In the genomic region with DNA sequence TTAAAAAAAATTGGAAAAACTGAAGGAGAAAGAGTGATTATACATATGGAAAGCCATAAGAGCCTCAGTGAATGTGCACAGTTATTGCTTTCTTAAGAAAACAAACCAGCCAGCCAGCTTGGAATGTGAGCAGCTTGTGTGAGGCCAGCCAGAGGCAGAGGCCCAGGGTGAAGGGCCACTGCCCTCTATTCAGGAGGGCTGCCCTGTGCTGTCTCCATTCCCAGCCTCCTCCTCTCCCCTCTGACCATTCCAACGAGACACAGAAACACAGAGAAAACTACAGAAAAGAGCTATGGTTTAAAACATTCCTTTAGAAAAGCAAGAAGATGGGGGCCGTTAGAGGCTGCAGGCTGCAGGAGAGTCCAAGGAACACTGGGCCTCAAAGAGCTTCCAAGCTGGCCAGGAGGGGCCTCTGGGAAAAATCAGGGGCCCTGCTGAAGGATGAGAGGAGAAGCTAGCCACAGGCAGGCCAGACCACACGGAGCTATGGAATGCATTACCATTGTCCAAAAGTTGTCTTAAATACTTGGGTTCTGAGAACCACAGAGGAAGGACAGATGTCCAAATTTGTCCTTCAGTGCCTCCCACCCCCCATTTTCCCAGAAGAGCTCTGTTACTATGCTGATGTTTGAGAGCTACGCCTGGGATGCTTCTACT, we compare ENCODE assay signal across 10 mouse cellular contexts. TPM values are rescaled to one million over a fixed set of nuclear protein-coding genes. Genes with fewer than 3 reads are reported as not detected.
DNase-seq lines count a peak whose midpoint lies in the region; ATAC-seq lines count a peak whose summit lies in the region.
"Had no signal": no experiment of that assay in that cellular context is flagged by ENCODE, and none has a peak within 500 bp of the region (broad histone marks: within the 10 kb centered on the region; RNA-seq: fewer than 3 reads in every experiment).

No protein-coding gene starts in this region.

- no peak overlapping the region for H3K9ac ChIP-seq in forebrain, embryonic 12.5 days
- no peak overlapping the region for H3K9ac ChIP-seq in forebrain, embryonic 15.5 days (replicated peaks)
- H3K9ac ChIP-seq in lung, embryonic 15.5 days = 0 out of 2 replicates have a peak overlapping the region, but pooled peaks have one; percentile 2
- no peak overlapping the region for H3K9ac ChIP-seq in intestine, embryonic 15.5 days
- H3K9ac ChIP-seq in stomach, embryonic 14.5 days (replicated peaks; ENCODE audit: low read depth, low read length) = no peak overlapping the region

- no peak overlapping the region for H3K4me2 ChIP-seq in forebrain, embryonic 12.5 days
- H3K4me2 ChIP-seq in forebrain, embryonic 15.5 days (replicated peaks) = no peak overlapping the region
- no peak overlapping the region for H3K4me2 ChIP-seq in lung, embryonic 15.5 days
- H3K4me2 ChIP-seq in intestine, embryonic 15.5 days (replicated peaks) = no peak overlapping the region
- H3K4me2 ChIP-seq in stomach, embryonic 14.5 days (replicated peaks; ENCODE audit: low read depth, low read length) = no peak overlapping the region

- WGBS in forebrain, embryonic 12.5 days = 32% methylated on average over 4 of the region's 4 CpGs
- 36% methylated on average over 4 of the region's 4 CpGs for WGBS in forebrain, embryonic 15.5 days
- WGBS in lung, embryonic 15.5 days = 35% methylated on average over 4 of the region's 4 CpGs
- WGBS in intestine, embryonic 15.5 days = 36% methylated on average over 4 of the region's 4 CpGs
- 41% methylated on average over 4 of the region's 4 CpGs for WGBS in stomach, embryonic 14.5 days

- no peaks in the 10 kb centered on the region for H3K36me3 ChIP-seq in forebrain, embryonic 12.5 days (replicated peaks)
- no peaks in the 10 kb centered on the region for H3K36me3 ChIP-seq in forebrain, embryonic 15.5 days
- H3K36me3 ChIP-seq in lung, embryonic 15.5 days = no peaks in the 10 kb centered on the region
- H3K36me3 ChIP-seq in intestine, embryonic 15.5 days = no peaks in the 10 kb centered on the region
- no peaks in the 10 kb centered on the region for H3K36me3 ChIP-seq in stomach, embryonic 14.5 days (ENCODE audit: control insufficient read depth, insufficient read depth, low read length)

- H3K27ac ChIP-seq in forebrain, embryonic 12.5 days = peak overlapping the region; percentile 65
- no peak overlapping the region for H3K27ac ChIP-seq in forebrain, embryonic 15.5 days (replicated peaks)
- peak overlapping the region; percentile 86 for H3K27ac ChIP-seq in lung, embryonic 15.5 days
- H3K27ac ChIP-seq in intestine, embryonic 15.5 days = peak overlapping the region; percentile 82
- H3K27ac ChIP-seq in stomach, embryonic 14.5 days (ENCODE audit: low read length) = peak overlapping the region; percentile 83

- H3K27me3 ChIP-seq in forebrain, embryonic 12.5 days = no peaks in the 10 kb centered on the region
- no peaks in the 10 kb centered on the region for H3K27me3 ChIP-seq in forebrain, embryonic 15.5 days
- H3K27me3 ChIP-seq in lung, embryonic 15.5 days = no peaks in the 10 kb centered on the region
- no peaks in the 10 kb centered on the region for H3K27me3 ChIP-seq in intestine, embryonic 15.5 days (replicated peaks)
- no peaks in the 10 kb centered on the region for H3K27me3 ChIP-seq in stomach, embryonic 14.5 days (ENCODE audit: control insufficient read depth, insufficient read depth, low read length)

- H3K4me1 ChIP-seq in forebrain, embryonic 12.5 days = peaks cover 13% of the 10 kb centered on the region
- H3K4me1 ChIP-seq in forebrain, embryonic 15.5 days = peaks cover 5% of the 10 kb centered on the region; the same call in 1 of the 2 replicates
- H3K4me1 ChIP-seq in lung, embryonic 15.5 days = peaks cover 22% of the 10 kb centered on the region
- peaks cover 16% of the 10 kb centered on the region for H3K4me1 ChIP-seq in intestine, embryonic 15.5 days (replicated peaks)
- peaks cover 11% of the 10 kb centered on the region for H3K4me1 ChIP-seq in stomach, embryonic 14.5 days (ENCODE audit: control insufficient read depth, insufficient read depth, low read length)

- DNase-seq in lung, postnatal 25 days (ENCODE audit: low spot score) = no peak
- DNase-seq in layer of hippocampus, adult 9-10 months (ENCODE audit: low spot score) = no peak
- DNase-seq: cerebellum, adult 9-11 months had no signal

- no peaks in the 10 kb centered on the region for H3K9me3 ChIP-seq in forebrain, embryonic 12.5 days
- no peaks in the 10 kb centered on the region for H3K9me3 ChIP-seq in forebrain, embryonic 15.5 days
- H3K9me3 ChIP-seq in lung, embryonic 15.5 days = no peaks in the 10 kb centered on the region
- no peaks in the 10 kb centered on the region for H3K9me3 ChIP-seq in intestine, embryonic 15.5 days
- H3K9me3 ChIP-seq in stomach, embryonic 14.5 days (ENCODE audit: control insufficient read depth, low read depth, low read length) = no peaks in the 10 kb centered on the region

- no peak for ATAC-seq in forebrain, embryonic 12.5 days (ENCODE audit: low FRiP score)
- no peak for ATAC-seq in forebrain, embryonic 15.5 days (replicated peaks)
- ATAC-seq in lung, embryonic 15.5 days (ENCODE audit: borderline replicate concordance, extremely low read depth, low FRiP score, low TSS enrichment) = peak; percentile 63; the same call in 1 of the 2 replicates
- ATAC-seq in intestine, embryonic 15.5 days = peak; percentile 49; the same call in 1 of the 2 replicates
- no peak for ATAC-seq in stomach, embryonic 14.5 days (ENCODE audit: insufficient number of reproducible peaks, insufficient read depth, low FRiP score, low read depth)
- no peak for ATAC-seq in erythroblast, adult 5-6 weeks (replicated peaks; ENCODE audit: low FRiP score, poor library complexity, severe bottlenecking)

- H3K4me3 ChIP-seq in forebrain, embryonic 12.5 days (replicated peaks) = no peak overlapping the region
- no peak overlapping the region for H3K4me3 ChIP-seq in forebrain, embryonic 15.5 days
- no peak overlapping the region for H3K4me3 ChIP-seq in lung, embryonic 15.5 days
- no peak overlapping the region for H3K4me3 ChIP-seq in intestine, embryonic 15.5 days (replicated peaks)
- H3K4me3 ChIP-seq in stomach, embryonic 14.5 days (ENCODE audit: low read depth, low read length) = no peak overlapping the region

RNA-seq across cellular contexts. Expression of a gene that starts 2.7 kb away (rescaled TPM):
- 0.24 TPM in 1 of 2 replicates, not detected in the other for polyA plus RNA-seq in forebrain, embryonic 12.5 days (2016; fragmentation: Nextera tagmentation; extraction: Ambion mirVana)
- polyA plus RNA-seq in forebrain, embryonic 15.5 days (2015; fragmentation: Nextera tagmentation; extraction: Ambion mirVana) = 0.48 and 0.61 TPM in 2 replicates
- polyA plus RNA-seq in lung, embryonic 15.5 days (2015; fragmentation: Nextera tagmentation; extraction: Ambion mirVana) = 3.5 and 6.5 TPM in 2 replicates
- 266 and 631 TPM in 2 replicates for polyA plus RNA-seq in intestine, embryonic 15.5 days (2015; fragmentation: Nextera tagmentation; extraction: Ambion mirVana)
- 1.5 and 116 TPM in 2 replicates for polyA plus RNA-seq in stomach, embryonic 14.5 days (2014; fragmentation: Nextera tagmentation; extraction: Ambion mirVana)
- total RNA-seq in erythroblast, adult 5-6 weeks (2015; ENCODE audit: low replicate concordance) = not detected in 2 replicates
- not detected in 2 replicates for total RNA-seq in erythroblast, adult 5-6 weeks (2017; ENCODE audit: low replicate concordance)
- total RNA-seq: left cerebral cortex, postnatal 10 days had no signal

RNA-seq across cellular contexts. Expression of a gene that starts 25.5 kb away (rescaled TPM):
- polyA plus RNA-seq in forebrain, embryonic 12.5 days (2016; fragmentation: Nextera tagmentation; extraction: Ambion mirVana) = 0.21 and 0.24 TPM in 2 replicates
- 0.13 TPM in 1 of 2 replicates, not detected in the other for polyA plus RNA-seq in forebrain, embryonic 15.5 days (2015; fragmentation: Nextera tagmentation; extraction: Ambion mirVana)
- 0.18 TPM in 1 of 2 replicates, not detected in the other for polyA plus RNA-seq in lung, embryonic 15.5 days (2015; fragmentation: Nextera tagmentation; extraction: Ambion mirVana)
- 0.25 TPM in 2 replicates for polyA plus RNA-seq in intestine, embryonic 15.5 days (2015; fragmentation: Nextera tagmentation; extraction: Ambion mirVana)
- 0.13 and 0.15 TPM in 2 replicates for polyA plus RNA-seq in stomach, embryonic 14.5 days (2014; fragmentation: Nextera tagmentation; extraction: Ambion mirVana)
- total RNA-seq in erythroblast, adult 5-6 weeks (2015; ENCODE audit: low replicate concordance) = 1.3 TPM in 1 of 2 replicates, not detected in the other
- not detected in 2 replicates for total RNA-seq in erythroblast, adult 5-6 weeks (2017; ENCODE audit: low replicate concordance)
- total RNA-seq: left cerebral cortex, postnatal 10 days had no signal

RNA-seq across cellular contexts. Expression of a gene that starts 57.2 kb away (rescaled TPM):
- polyA plus RNA-seq in forebrain, embryonic 12.5 days (2016; fragmentation: Nextera tagmentation; extraction: Ambion mirVana) = 23.3 and 25.1 TPM in 2 replicates
- 14.9 and 17.3 TPM in 2 replicates for polyA plus RNA-seq in forebrain, embryonic 15.5 days (2015; fragmentation: Nextera tagmentation; extraction: Ambion mirVana)
- polyA plus RNA-seq in lung, embryonic 15.5 days (2015; fragmentation: Nextera tagmentation; extraction: Ambion mirVana) = 12.1 and 13.0 TPM in 2 replicates
- 9.4 and 9.9 TPM in 2 replicates for polyA plus RNA-seq in intestine, embryonic 15.5 days (2015; fragmentation: Nextera tagmentation; extraction: Ambion mirVana)
- polyA plus RNA-seq in stomach, embryonic 14.5 days (2014; fragmentation: Nextera tagmentation; extraction: Ambion mirVana) = 10.8 and 12.9 TPM in 2 replicates
- total RNA-seq in erythroblast, adult 5-6 weeks (2015; ENCODE audit: low replicate concordance) = 3.5 and 5.0 TPM in 2 replicates
- total RNA-seq in erythroblast, adult 5-6 weeks (2017; ENCODE audit: low replicate concordance) = 0.77 and 4.5 TPM in 2 replicates

Comparison
In these comparisons a context has a peak if more than half of its experiments do, and no peak if none do; other contexts are left out.
1. ATAC-seq: peak in lung, embryonic 15.5 days (single experiment) and intestine, embryonic 15.5 days (single experiment); none in forebrain, embryonic 12.5 days (single experiment), forebrain, embryonic 15.5 days (single experiment), stomach, embryonic 14.5 days (single experiment) and erythroblast, adult 5-6 weeks (single experiment).